Mouse (Mus musculus) kidney, adult 8-10 months (tissue): ENCODE results near the gene Hspa1l.
A peak's percentile ranks its signal among the peaks of the same experiment; 100 is the strongest.
"Not testable (repeated sequence)": the region's sequence is repeated elsewhere in the genome, so short reads cannot be mapped to it uniquely, and the experiment has no call there.

Experiments
- DNase-seq, 2 experiments: peaks; one replicate each; pipeline ENCODE4 v3.0.0; 2022

The Hspa1l gene

DNA sequence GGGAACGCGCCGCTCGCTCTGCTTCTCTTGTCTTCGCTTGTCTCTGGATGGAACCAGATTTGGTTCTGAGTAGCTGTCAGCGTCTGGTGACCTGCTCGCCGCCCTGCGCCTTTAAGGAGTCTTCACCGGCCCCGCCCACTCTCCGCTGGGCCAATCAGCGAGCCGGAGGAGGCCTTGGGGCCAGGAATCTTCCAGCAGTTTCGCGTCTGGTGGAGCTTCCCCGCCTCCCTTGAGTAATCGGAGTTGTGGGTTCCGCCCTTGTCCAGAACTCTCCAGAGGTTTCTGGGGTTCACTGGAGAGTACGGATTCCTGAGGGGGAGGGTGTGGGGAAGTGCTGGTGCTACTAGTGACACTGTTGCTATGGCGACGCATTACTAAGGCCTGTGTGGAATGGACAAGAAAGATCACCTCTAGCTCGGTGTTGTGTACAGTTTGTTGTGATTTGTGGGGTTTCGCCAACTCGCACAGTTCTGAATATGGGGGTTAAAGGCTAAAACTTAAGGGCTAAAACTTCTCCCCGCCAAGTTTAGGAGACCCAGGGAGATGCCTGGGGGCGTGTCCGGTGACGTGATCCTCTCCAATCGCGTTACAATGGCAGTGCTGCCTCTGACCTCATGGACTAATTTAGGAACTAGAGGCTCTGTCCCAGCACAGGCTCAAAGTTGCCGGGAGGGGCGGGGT, at the start of gene Hspa1l, which contains the start of gene Hspa1a:
Gene Hspa1l (plus strand): TSS at position 635 of the 681 bp plus-strand sequence.
Gene Hspa1a (minus strand): TSS at position 88 of the 681 bp plus-strand sequence.
- peak; percentile 91 to 95 for DNase-seq

GRCm38 (mm10) chr17:34922939-34923338, 49.6 kb upstream of the Hspa1l start:
- no peak for DNase-seq

- DNase-seq: no peak
Measured at GRCm38 (mm10) chr17:34924258-34924657, 48.2 kb upstream of the Hspa1l start.

DNA sequence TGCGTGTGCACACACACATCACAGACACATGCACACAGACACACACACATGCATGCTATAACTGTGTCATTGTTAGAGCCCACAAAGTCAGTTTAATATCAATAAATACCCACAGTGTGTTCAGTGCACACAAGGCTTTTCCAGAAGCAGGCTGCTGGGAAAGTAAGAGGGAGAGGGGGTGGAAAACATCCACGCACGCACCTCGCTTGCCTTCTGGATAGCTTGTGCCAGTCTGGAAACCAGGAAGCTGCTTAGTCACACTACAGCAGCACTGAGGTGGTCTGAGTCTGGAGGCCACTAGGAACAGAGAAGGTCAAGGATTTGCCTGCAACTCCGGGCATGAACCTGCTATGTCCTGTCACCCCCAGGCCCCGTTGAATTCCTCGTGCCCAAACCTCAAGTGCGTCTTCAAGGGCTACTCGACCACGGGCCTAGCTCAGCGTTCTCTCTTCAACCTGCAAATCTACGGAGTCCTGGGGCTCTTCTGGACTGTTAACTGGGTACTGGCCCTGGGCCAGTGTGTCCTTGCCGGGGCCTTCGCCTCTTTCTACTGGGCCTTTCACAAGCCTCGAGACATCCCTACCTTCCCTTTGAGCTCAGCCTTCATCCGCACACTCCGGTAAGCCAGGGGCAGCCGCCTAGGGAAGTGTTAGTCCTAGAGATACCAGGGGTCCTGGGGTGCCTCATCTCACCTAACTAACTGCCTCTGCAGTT, 45.0 kb upstream of the Hspa1l start:
- DNase-seq: no peak

DNA sequence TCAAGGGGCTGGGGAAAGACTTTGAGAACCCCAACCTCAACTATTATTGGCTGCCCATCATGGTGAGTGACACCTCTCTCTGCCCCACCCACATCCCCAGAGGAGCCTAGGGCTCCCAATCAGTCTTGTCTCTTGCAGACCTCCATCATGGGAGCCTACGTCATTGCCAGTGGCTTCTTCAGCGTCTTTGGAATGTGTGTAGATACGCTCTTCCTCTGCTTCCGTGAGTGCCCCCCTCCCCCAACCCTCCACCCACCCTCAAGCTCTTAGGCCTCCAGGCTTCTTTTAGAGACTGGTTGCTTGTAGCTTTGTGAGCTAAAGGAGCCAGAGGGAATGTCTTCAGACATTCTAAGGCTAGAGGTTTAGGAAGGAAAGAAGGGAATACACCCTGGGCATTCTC, 43.7 kb upstream of the Hspa1l start:
- no peak for DNase-seq

DNA sequence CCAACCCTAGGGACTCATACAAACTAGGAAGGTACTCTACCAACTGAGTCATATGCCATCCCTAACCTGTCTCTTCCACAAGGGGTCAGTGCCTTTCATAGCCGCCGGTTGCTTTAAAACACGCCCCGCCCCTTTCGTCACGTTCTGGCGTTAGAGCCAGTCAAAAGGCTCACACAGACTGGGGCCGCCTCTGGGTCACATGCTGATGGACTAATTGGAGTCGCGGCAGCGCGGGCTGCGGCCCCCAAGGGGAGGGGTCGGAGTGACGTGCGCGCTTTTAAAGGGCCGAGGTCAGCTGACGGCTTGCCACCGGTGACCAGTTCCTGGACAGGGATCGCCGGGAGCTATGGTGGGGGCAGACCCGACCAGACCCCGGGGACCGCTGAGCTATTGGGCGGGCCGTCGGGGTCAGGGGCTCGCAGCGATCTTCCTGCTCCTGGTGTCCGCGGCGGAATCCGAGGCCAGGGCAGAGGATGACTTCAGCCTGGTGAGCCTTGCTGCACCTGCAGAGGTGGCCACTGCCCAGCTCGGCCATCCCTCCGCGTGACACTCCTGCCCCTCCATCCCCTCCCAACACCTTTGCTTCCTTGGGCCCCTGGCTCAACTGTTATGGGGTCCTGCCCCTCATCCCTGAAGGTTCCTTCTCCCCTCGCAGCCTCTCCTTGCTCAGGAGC, 41.3 kb upstream of the Hspa1l start, which contains the start of gene Neu1:
Gene Neu1 (plus strand): TSS at position 193 of the 674 bp plus-strand sequence.
- peak; percentile 99 for DNase-seq

GRCm38 (mm10) chr17:34931735-34932098, 40.8 kb upstream of the Hspa1l start:
- DNase-seq: no peak

- DNase-seq: no peak
Measured at GRCm38 (mm10) chr17:34932287-34932686, 40.2 kb upstream of the Hspa1l start.

GRCm38 (mm10) chr17:34934031-34934430, 38.5 kb upstream of the Hspa1l start:
- DNase-seq: peak; percentile 70 to 77

- DNase-seq: peak in 1 of 2 experiments; percentile 60
Measured at GRCm38 (mm10) chr17:34934830-34935229, 37.7 kb upstream of the Hspa1l start.

DNA sequence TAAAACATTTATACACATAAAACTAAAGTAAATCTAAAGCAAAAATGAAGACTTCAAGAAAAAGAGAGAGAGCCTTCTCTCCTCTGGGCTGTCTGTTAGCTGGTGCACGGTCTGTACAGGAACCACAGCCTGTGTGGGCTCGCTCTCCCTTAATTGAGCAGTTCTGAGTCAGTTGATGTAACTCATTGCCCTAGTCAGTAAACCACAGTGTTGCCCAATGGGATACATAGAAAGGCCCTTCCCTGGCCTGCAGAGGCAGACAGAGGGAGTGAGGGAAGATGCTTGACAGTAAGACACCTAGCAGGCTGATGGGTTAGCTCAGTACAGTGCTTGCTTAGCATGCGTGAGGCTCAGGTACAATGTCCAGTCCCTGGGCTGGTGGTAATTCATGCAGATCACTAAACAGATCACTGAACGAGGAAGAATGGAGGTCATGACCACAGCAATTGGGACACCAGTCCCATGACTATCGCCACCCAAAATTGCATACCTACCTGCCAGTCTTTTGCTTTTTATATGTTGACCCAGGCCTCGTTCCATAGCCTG, 34.5 kb upstream of the Hspa1l start:
- peak; percentile 80 to 86 for DNase-seq

DNA sequence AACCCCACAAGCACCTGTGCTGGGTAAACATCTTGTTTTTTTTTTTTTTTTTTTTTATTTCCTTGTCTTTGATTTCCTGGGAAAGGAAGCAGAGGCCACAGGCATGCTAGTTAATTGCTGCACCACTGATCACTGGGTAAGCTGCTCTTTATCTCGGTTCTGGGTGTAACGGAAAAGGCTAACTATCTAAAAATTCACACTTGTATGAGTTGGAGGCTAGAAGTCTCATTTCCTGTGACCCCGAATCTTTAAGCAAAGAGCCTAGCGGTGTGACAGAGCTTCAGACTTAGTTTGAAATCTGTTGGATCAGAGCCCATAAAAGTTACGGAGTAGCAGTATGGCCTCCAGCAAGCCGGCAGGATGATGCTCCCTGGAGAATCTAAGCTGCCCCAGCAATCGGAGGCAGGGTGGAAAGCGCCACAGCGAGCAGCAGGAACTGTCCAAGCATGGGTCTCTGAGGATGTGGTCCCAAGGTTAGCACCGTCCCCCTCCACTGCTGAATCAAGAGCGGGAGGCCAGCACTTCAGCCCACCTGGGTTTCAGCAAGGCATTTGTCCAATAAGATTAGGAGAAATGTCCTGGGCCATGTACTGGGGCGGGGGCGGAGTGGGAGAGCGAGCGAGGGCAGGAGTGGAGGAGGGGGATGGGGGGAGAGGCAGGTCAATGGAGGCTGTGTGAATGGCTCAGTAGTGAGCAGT, 31.0 kb upstream of the Hspa1l start:
- DNase-seq: no peak

GRCm38 (mm10) chr17:34943128-34943815, 29.2 kb upstream of the Hspa1l start:
- DNase-seq: peak; percentile 63 to 66

- peak; percentile 70 to 73 for DNase-seq
Measured at GRCm38 (mm10) chr17:34944362-34944761, 28.1 kb upstream of the Hspa1l start.

DNA sequence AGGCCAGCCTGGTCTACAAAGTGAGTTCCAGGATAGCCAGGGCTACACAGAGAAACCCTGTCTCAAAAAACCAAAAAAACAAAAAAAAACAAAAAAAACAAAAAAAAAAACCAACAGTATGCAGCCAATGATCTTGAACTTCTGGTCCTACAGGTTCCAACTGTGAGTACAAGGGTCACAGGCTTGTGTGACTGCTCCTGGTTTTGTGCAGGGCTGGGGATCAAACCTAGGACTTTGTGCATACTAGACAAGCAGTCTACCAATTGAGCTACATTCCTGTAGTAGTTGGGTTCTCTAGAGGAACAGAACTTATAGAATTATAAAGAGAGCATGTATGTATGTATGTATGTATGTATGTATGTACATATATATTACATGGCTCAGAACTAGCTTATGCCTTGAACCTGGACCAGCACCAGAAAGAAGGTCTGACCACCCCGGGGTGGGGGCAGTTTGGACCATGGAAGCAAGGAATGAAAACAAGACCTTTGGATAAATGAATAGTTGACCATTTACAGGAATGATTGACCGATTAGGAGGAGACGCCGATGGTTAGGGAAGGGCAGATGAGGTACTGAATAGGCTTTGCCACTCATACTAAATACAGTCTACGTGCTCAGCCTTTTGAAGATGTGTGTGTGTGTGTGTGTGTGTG, 25.9 kb upstream of the Hspa1l start:
- DNase-seq: peak; percentile 73 to 80

DNA sequence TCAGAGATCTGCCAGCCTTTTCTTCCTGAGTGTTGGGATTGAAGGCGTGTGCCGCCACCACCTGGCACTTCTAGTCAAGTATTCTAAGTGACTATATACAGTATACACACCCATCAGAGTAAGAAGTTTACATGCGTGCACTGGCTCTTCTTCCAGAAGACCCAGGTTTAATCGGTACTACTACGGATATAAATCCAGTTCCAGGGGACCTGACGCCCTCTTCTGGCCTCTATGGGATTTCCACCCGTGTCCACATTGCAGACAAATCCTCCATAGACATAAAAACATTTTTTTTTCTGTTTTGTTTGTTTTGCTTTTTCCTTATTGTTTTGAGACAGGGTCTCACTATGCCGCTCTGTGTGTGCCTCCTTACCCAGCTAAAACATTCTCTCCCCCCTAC, 24.9 kb upstream of the Hspa1l start:
- DNase-seq: peak; percentile 65 to 76

DNA sequence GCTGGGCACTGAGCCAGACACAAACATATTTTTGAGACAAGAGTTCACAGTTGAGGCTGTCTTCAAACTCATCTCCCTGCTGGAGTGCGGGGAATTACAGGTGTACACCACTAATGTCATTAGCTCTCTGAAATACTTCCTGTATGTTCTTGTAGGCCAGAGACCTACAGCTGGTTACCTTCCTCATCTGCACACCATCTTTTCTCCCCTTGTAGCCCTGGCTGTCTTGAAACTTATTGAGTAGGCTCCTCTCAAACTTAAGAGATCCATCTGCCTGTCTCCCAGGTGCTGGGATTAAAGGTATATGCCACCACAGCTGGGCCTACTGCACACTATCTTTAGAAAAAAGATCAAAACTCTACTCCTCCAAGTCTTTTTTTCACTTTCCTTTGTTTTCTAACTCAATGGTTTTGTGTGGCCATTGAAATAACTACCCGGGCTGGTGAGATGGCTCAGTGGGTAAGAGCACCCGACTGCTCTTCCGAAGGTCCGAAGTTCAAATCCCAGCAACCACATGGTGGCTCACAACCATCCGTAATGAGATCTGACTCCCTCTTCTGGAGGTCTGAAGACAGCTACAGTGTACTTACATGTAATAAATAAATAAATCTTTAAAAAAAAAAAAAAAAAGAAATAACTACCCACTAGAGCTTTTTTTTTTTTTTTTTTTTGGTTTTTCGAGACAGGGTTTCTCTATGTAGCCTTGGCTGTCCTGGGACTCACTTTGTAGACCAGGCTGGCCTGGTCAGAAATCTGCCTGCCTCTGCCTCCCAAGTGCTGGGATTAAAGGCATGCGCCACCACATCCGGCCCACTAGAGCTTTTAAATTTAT, 23.6 kb upstream of the Hspa1l start:
- DNase-seq: not testable (repeated sequence)

DNA sequence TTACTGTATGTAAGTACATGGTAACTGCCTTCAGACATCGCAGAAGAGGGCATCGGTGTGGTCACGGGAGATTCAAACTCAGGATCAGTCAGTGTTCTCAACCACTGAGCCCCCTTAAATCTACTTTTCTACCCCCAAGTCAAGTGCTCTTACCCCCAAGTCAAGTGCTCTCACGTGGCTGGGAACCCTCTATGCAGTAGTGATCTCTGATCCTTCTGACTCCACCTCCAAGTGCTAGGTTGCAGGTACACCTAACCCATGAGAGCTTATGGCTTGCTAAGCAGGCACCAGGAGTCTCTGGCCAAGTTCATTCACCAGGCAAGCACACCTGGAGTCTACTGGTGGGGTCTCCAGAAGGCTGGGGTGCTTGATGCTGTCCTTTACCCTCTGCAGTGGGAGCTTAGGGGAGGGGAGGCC, 22.9 kb upstream of the Hspa1l start:
- no peak for DNase-seq

DNA sequence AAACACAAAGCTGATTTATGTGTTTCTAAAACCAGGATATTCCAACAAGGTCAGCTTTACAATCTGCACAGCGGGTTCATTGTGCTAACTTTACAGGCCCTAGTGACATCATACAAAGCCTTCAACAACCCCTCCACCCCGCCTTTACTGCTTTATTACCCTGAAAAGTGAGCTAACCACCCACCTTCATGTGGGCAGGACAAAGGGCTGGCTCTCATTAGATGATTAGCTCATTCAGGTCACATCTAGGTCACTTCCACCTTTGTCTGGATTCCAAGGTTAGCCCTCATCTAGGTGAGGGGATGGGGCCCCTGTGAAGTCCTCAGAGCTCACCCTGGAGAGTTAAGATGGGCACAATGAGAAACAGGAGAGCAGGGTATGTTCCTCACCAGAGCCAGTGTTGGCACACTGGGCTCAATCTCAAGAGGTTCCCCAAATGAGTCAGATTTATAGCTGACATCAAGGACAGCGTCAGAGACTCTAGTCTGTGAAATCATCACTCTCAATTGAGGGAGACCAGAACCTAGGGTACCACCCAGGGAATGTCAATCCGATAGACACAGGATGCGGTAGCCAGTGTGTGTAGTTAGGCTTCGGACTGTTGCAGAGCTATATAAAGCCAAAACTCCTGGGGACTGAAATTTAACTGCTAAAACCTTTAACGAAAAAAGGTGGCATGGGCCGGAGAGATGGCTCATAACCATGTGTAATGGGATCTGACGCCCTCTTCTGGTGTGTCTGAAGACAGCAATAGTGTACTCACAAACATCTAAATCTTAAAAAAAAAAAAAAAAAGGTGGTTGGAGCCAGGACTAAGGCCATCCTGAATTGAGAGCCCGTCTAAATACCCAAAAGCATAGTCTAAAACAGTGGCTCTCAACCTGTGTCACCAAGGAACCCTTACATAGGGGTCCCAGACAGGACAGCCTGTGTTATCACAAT, 21.7 kb upstream of the Hspa1l start:
- no peak for DNase-seq
